Mouse (Mus musculus): ENCODE measurements around the gene Ppp2r5a. TPM values are rescaled to one million over a fixed set of nuclear protein-coding genes. Genes with fewer than 3 reads are reported as not detected.

The Ppp2r5a gene
- polyA plus RNA-seq, 1 experiment from 2014 or later: 39.9 TPM

GRCm38 (mm10) chr1:191422164-191422563, 19.1 kb upstream of the Ppp2r5a start:
- Histone ChIP-seq H3K27ac (ENCODE audit: low read depth, low read length) (no peak overlapping the region), H3K36me3 (ENCODE audit: control insufficient read depth, insufficient read depth, low read length) (no peaks in the 10 kb centered on the region), H3K4me2 (no peak overlapping the region), H3K9ac (ENCODE audit: low read depth, low read length) (no peak overlapping the region), H3K27me3 (replicated peaks; ENCODE audit: control insufficient read depth, insufficient read depth, low read length) (no peaks in the 10 kb centered on the region), H3K4me3 (ENCODE audit: low read depth, low read length) (no peak overlapping the region), H3K4me1 (replicated peaks; ENCODE audit: control insufficient read depth, insufficient read depth, low read length) (peaks cover 22% of the 10 kb centered on the region), H3K9me3 (ENCODE audit: control insufficient read depth, low read length) (no peaks in the 10 kb centered on the region)
- DNase-seq (ENCODE audit: low spot score): no peak
- no peak for ATAC-seq (replicated peaks; ENCODE audit: low FRiP score)
- WGBS: 46% methylated on average over 4 of the region's 4 CpGs

- no peaks in the 10 kb centered on the region for H3K9me3 ChIP-seq (ENCODE audit: control insufficient read depth, low read length)
- H3K27ac ChIP-seq (ENCODE audit: low read depth, low read length): peak overlapping the region; percentile 32; the same call in 1 of the 2 replicates
- no peak overlapping the region for H3K4me3 ChIP-seq (ENCODE audit: low read depth, low read length)
- H3K36me3 ChIP-seq (ENCODE audit: control insufficient read depth, insufficient read depth, low read length): no peaks in the 10 kb centered on the region
- H3K4me2 ChIP-seq: no peak overlapping the region
- DNase-seq (ENCODE audit: low spot score) (no peak), ATAC-seq (replicated peaks; ENCODE audit: low FRiP score) (no peak)
- no peaks in the 10 kb centered on the region for H3K27me3 ChIP-seq (replicated peaks; ENCODE audit: control insufficient read depth, insufficient read depth, low read length)
- peaks cover 24% of the 10 kb centered on the region for H3K4me1 ChIP-seq (replicated peaks; ENCODE audit: control insufficient read depth, insufficient read depth, low read length)
- WGBS: 41% methylated on average over 1 of the region's 1 CpGs
- no peak overlapping the region for H3K9ac ChIP-seq (ENCODE audit: low read depth, low read length)
Measured at GRCm38 (mm10) chr1:191421426-191421999, 18.4 kb upstream of the Ppp2r5a start.

- peak overlapping the region; percentile 70 for H3K27ac ChIP-seq (ENCODE audit: low read depth, low read length)
- no peak overlapping the region; the same call in 1 of the 2 replicates for H3K9ac ChIP-seq (ENCODE audit: low read depth, low read length)
- H3K36me3 ChIP-seq (ENCODE audit: control insufficient read depth, insufficient read depth, low read length): no peaks in the 10 kb centered on the region
- H3K4me2 ChIP-seq: peak overlapping the region; percentile 36
- no peaks in the 10 kb centered on the region for H3K9me3 ChIP-seq (ENCODE audit: control insufficient read depth, low read length)
- no peak for DNase-seq (ENCODE audit: low spot score)
- H3K4me3 ChIP-seq (ENCODE audit: low read depth, low read length): no peak overlapping the region
- peaks cover 26% of the 10 kb centered on the region for H3K4me1 ChIP-seq (replicated peaks; ENCODE audit: control insufficient read depth, insufficient read depth, low read length)
- no peaks in the 10 kb centered on the region for H3K27me3 ChIP-seq (replicated peaks; ENCODE audit: control insufficient read depth, insufficient read depth, low read length)
- 12% methylated on average over 6 of the region's 6 CpGs for WGBS
- ATAC-seq (replicated peaks; ENCODE audit: low FRiP score): 0 out of 2 replicates have a peak, but pooled peaks have one; percentile 23
Measured at GRCm38 (mm10) chr1:191420930-191421404, 17.9 kb upstream of the Ppp2r5a start.

- DNase-seq (ENCODE audit: low spot score): no peak
- H3K36me3 ChIP-seq (ENCODE audit: control insufficient read depth, insufficient read depth, low read length): no peaks in the 10 kb centered on the region
- H3K27me3 ChIP-seq (replicated peaks; ENCODE audit: control insufficient read depth, insufficient read depth, low read length): no peaks in the 10 kb centered on the region
- H3K9ac ChIP-seq (ENCODE audit: low read depth, low read length): no peak overlapping the region; the same call in 1 of the 2 replicates
- peak overlapping the region; percentile 36 for H3K4me2 ChIP-seq
- no peak overlapping the region for H3K4me3 ChIP-seq (ENCODE audit: low read depth, low read length)
- H3K4me1 ChIP-seq (replicated peaks; ENCODE audit: control insufficient read depth, insufficient read depth, low read length): peaks cover 26% of the 10 kb centered on the region
- 26% methylated on average over 8 of the region's 8 CpGs for WGBS
- no peaks in the 10 kb centered on the region for H3K9me3 ChIP-seq (ENCODE audit: control insufficient read depth, low read length)
- peak overlapping the region; percentile 70 for H3K27ac ChIP-seq (ENCODE audit: low read depth, low read length)
- no peak for ATAC-seq (replicated peaks; ENCODE audit: low FRiP score)
Measured at GRCm38 (mm10) chr1:191419991-191420751, 17.1 kb upstream of the Ppp2r5a start.

GRCm38 (mm10) chr1:191419421-191419820, 16.3 kb upstream of the Ppp2r5a start:
- Histone ChIP-seq H3K4me1 (replicated peaks; ENCODE audit: control insufficient read depth, insufficient read depth, low read length) (peaks cover 26% of the 10 kb centered on the region), H3K36me3 (ENCODE audit: control insufficient read depth, insufficient read depth, low read length) (no peaks in the 10 kb centered on the region), H3K27ac (ENCODE audit: low read depth, low read length) (0 out of 2 replicates have a peak overlapping the region, but pooled peaks have one; percentile 0), H3K9me3 (ENCODE audit: control insufficient read depth, low read length) (no peaks in the 10 kb centered on the region), H3K9ac (ENCODE audit: low read depth, low read length) (no peak overlapping the region), H3K4me3 (ENCODE audit: low read depth, low read length) (no peak overlapping the region), H3K4me2 (no peak overlapping the region), H3K27me3 (replicated peaks; ENCODE audit: control insufficient read depth, insufficient read depth, low read length) (no peaks in the 10 kb centered on the region)
- ATAC-seq (replicated peaks; ENCODE audit: low FRiP score) (no peak), DNase-seq (ENCODE audit: low spot score) (no peak)
- WGBS: 45% methylated on average over 6 of the region's 6 CpGs

GRCm38 (mm10) chr1:191418936-191419335, 15.9 kb upstream of the Ppp2r5a start:
- peaks cover 26% of the 10 kb centered on the region for H3K4me1 ChIP-seq (replicated peaks; ENCODE audit: control insufficient read depth, insufficient read depth, low read length)
- H3K27ac ChIP-seq (ENCODE audit: low read depth, low read length): no peak overlapping the region
- H3K27me3 ChIP-seq (replicated peaks; ENCODE audit: control insufficient read depth, insufficient read depth, low read length): no peaks in the 10 kb centered on the region
- no peak overlapping the region for H3K4me3 ChIP-seq (ENCODE audit: low read depth, low read length)
- no peaks in the 10 kb centered on the region for H3K9me3 ChIP-seq (ENCODE audit: control insufficient read depth, low read length)
- no peak overlapping the region for H3K9ac ChIP-seq (ENCODE audit: low read depth, low read length)
- ATAC-seq (replicated peaks; ENCODE audit: low FRiP score) (no peak), DNase-seq (ENCODE audit: low spot score) (no peak)
- H3K4me2 ChIP-seq: no peak overlapping the region
- no peaks in the 10 kb centered on the region for H3K36me3 ChIP-seq (ENCODE audit: control insufficient read depth, insufficient read depth, low read length)
- 50% methylated on average over 4 of the region's 4 CpGs for WGBS

DNA sequence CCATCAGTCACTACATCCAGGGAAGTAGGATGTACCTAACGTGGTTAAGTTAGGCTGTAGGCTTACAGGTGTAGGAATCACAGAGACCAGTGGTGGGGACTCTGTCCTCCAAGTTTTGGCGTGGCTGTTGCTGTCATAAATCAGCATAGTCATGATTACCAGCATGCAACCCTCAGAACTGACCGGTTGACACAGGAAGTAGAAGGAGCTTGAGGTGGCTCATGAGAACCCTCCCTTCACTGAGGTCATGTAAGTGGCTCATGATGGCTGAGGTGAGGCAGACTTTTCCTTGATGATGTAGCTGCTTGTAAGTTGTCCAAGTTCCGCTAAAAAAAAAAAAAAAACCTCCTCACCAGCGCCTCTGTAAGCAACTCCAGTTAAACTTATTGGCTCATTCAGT, 14.0 kb upstream of the Ppp2r5a start:
- Histone ChIP-seq H3K9ac (ENCODE audit: low read depth, low read length) (no peak overlapping the region), H3K4me1 (replicated peaks; ENCODE audit: control insufficient read depth, insufficient read depth, low read length) (peaks cover 25% of the 10 kb centered on the region), H3K4me3 (ENCODE audit: low read depth, low read length) (no peak overlapping the region), H3K27me3 (replicated peaks; ENCODE audit: control insufficient read depth, insufficient read depth, low read length) (no peaks in the 10 kb centered on the region), H3K4me2 (no peak overlapping the region), H3K27ac (ENCODE audit: low read depth, low read length) (0 out of 2 replicates have a peak overlapping the region, but pooled peaks have one; percentile 3), H3K9me3 (ENCODE audit: control insufficient read depth, low read length) (no peaks in the 10 kb centered on the region), H3K36me3 (ENCODE audit: control insufficient read depth, insufficient read depth, low read length) (no peaks in the 10 kb centered on the region)
- no peak for ATAC-seq (replicated peaks; ENCODE audit: low FRiP score)
- DNase-seq (ENCODE audit: low spot score): no peak
- WGBS: 59% methylated on average over 5 of the region's 5 CpGs

DNA sequence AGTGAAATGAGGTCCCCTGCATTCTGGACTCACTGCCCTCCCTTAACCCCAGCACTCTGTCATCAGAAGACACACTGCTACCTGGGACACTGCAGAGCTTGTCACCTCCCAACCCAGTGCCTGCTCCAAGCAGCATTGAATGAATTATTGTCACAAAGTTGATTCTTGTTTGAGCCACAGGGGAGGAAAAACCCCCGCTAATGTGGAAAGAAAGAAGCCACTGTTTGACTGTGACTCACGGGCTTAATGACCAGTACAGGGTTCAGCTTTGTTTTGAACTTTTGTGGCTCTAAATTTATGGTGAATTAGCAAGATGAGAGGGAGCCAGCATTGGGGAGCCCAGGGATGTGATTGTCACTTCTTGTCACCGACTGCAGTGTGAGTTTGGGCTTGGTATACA, 13.5 kb upstream of the Ppp2r5a start:
- DNase-seq (ENCODE audit: low spot score) (no peak), ATAC-seq (replicated peaks; ENCODE audit: low FRiP score) (no peak)
- 0 out of 2 replicates have a peak overlapping the region, but pooled peaks have one; percentile 3 for H3K27ac ChIP-seq (ENCODE audit: low read depth, low read length)
- H3K9ac ChIP-seq (ENCODE audit: low read depth, low read length): no peak overlapping the region
- WGBS: 51% methylated on average over 3 of the region's 3 CpGs
- H3K4me3 ChIP-seq (ENCODE audit: low read depth, low read length): no peak overlapping the region
- H3K27me3 ChIP-seq (replicated peaks; ENCODE audit: control insufficient read depth, insufficient read depth, low read length): no peaks in the 10 kb centered on the region; the same call in 1 of the 2 replicates
- no peak overlapping the region for H3K4me2 ChIP-seq
- peaks cover 20% of the 10 kb centered on the region for H3K4me1 ChIP-seq (replicated peaks; ENCODE audit: control insufficient read depth, insufficient read depth, low read length)
- no peaks in the 10 kb centered on the region for H3K9me3 ChIP-seq (ENCODE audit: control insufficient read depth, low read length)
- H3K36me3 ChIP-seq (ENCODE audit: control insufficient read depth, insufficient read depth, low read length): no peaks in the 10 kb centered on the region
